Mouse (Mus musculus): ENCODE measurements around the gene Gm21992. TPM values are rescaled to one million over a fixed set of nuclear protein-coding genes. Genes with fewer than 3 reads are reported as not detected.
"Not testable (repeated sequence)": the region's sequence is repeated elsewhere in the genome, so short reads cannot be mapped to it uniquely, and the experiment has no call there.

The Gm21992 gene
- polyA plus RNA-seq, 1 experiment from 2014 or later, result 27.0 TPM

GRCm38 (mm10) chr19:4786313-4786712 lies 25.1 kb downstream of the Gm21992 start:
- WGBS, result 95% methylated on average over 2 of the region's 2 CpGs
- ATAC-seq (ENCODE audit: insufficient number of reproducible peaks, low FRiP score), result no peak
- H3K27ac ChIP-seq (ENCODE audit: poor library complexity, severe bottlenecking), result no peak overlapping the region
- H3K36me3 ChIP-seq, result peaks cover 78% of the 10 kb centered on the region
- no peaks in the 10 kb centered on the region for H3K9me3 ChIP-seq (replicated peaks)
- H3K9ac ChIP-seq, result no peak overlapping the region
- H3K27me3 ChIP-seq (replicated peaks), result no peaks in the 10 kb centered on the region
- no peak overlapping the region for H3K4me3 ChIP-seq
- no peak overlapping the region for H3K4me2 ChIP-seq
- peaks cover 37% of the 10 kb centered on the region for H3K4me1 ChIP-seq (replicated peaks)

- no peak for ATAC-seq (ENCODE audit: insufficient number of reproducible peaks, low FRiP score)
- Histone ChIP-seq H3K9me3 (replicated peaks) (no peaks in the 10 kb centered on the region), H3K36me3 (peaks cover 73% of the 10 kb centered on the region), H3K9ac (no peak overlapping the region), H3K4me2 (no peak overlapping the region), H3K4me3 (no peak overlapping the region), H3K27ac (ENCODE audit: poor library complexity, severe bottlenecking) (peak overlapping the region; percentile 11; the same call in 1 of the 2 replicates), H3K27me3 (replicated peaks) (no peaks in the 10 kb centered on the region), H3K4me1 (replicated peaks) (peaks cover 27% of the 10 kb centered on the region)
- WGBS, result 86% methylated on average over 7 of the region's 7 CpGs
These were observed 26.2 kb downstream of the Gm21992 start for GRCm38 (mm10) chr19:4785206-4785605.

DNA sequence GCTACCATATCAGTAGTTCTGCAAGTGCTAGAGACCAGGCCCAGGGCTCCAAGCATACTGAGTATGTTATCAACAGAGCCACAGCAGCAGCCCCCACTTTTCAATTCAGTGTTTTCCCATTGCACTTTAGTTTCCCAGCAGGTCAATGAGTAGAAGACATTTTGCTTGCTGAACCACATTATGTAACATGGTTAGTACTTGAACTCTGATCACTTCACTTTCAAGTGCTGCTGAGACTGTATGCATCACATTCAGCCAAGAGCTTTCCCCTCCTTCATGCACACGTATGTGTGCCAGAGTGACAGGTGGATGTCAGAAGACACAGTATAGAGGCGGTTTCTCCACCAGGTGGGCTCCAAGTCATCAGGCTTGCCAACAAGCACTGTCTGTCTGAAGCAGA lies 28.5 kb downstream of the Gm21992 start:
- H3K27ac ChIP-seq (ENCODE audit: poor library complexity, severe bottlenecking), result no peak overlapping the region
- no peaks in the 10 kb centered on the region for H3K27me3 ChIP-seq (replicated peaks)
- H3K9ac ChIP-seq, result no peak overlapping the region
- no peak overlapping the region for H3K4me2 ChIP-seq
- 89% methylated on average over 2 of the region's 2 CpGs for WGBS
- ATAC-seq (ENCODE audit: insufficient number of reproducible peaks, low FRiP score), result no peak
- peaks cover 22% of the 10 kb centered on the region for H3K4me1 ChIP-seq (replicated peaks)
- H3K4me3 ChIP-seq, result no peak overlapping the region
- H3K36me3 ChIP-seq, result peaks cover 75% of the 10 kb centered on the region
- no peaks in the 10 kb centered on the region for H3K9me3 ChIP-seq (replicated peaks)

DNA sequence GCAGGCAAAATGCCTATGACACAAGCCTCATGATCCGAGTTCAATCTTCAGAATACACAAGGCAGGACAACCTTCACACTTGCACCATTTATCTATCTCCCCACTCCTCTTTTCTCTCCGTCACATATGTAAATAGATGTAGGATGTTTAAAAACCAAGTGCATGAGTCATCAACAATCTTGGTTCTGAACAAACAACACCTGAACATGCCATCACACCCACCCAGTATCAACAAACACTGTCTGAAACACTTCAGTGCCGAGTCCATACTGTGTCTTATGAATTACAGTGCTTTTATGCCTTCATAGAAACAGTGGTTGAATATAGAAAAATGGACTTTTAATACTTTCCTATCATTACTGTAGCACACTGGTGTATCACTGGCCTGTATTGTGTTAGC lies 38.6 kb downstream of the Gm21992 start:
- H3K27ac ChIP-seq (ENCODE audit: poor library complexity, severe bottlenecking), result no peak overlapping the region
- H3K4me1 ChIP-seq (replicated peaks), result 0 out of 2 replicates have a peak, but pooled peaks cover under 1% of the 10 kb centered on the region
- peaks cover 67% of the 10 kb centered on the region for H3K36me3 ChIP-seq
- no peaks in the 10 kb centered on the region for H3K27me3 ChIP-seq (replicated peaks)
- no peak overlapping the region for H3K9ac ChIP-seq
- ATAC-seq (ENCODE audit: insufficient number of reproducible peaks, low FRiP score), result no peak
- H3K4me3 ChIP-seq, result no peak overlapping the region
- H3K4me2 ChIP-seq, result no peak overlapping the region
- 80% methylated on average over 3 of the region's 3 CpGs for WGBS
- H3K9me3 ChIP-seq (replicated peaks), result no peaks in the 10 kb centered on the region

DNA sequence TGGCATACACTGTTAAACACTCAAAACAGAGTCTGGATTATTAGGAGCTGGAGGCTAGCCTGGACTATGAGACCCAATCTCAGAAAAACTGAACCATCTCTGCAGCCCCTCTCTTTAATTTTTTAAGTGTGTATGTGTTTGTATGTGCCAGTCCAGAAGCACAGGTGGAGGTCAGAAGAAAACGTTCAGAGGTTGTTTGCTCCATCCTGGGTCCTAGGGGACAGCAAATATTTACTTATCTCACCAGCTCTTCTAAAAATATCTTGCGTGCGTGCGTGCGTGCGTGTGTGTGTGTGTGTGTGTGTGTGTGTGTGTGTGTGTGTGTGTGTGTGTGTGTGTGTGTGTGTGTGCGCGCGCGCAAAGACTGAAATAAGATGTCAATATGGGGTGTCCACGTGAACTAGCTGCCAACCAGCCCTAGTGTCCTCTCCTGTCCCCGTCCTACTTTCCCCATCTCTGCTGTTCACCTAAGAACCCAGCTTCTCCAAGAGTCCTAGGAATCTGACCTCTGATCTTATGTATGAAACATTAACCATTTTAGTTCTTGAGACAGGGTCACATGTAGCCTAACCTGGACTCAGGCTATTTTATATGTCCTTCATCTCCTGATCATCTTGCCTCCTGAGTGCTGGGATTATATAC lies 43.8 kb downstream of the Gm21992 start:
- H3K4me2 ChIP-seq, result no peak overlapping the region
- H3K27ac ChIP-seq (ENCODE audit: poor library complexity, severe bottlenecking), result 0 out of 2 replicates have a peak overlapping the region, but pooled peaks have one; percentile 27
- H3K9me3 ChIP-seq (replicated peaks), result no peaks in the 10 kb centered on the region
- whole genome bisulfite sequencing, result 79% methylated on average over 8 of the region's 12 CpGs
- no peak for ATAC-seq (ENCODE audit: insufficient number of reproducible peaks, low FRiP score)
- H3K9ac ChIP-seq, result no peak overlapping the region
- H3K4me1 ChIP-seq (replicated peaks), result 0 out of 2 replicates have a peak, but pooled peaks cover 5% of the 10 kb centered on the region
- no peaks in the 10 kb centered on the region for H3K27me3 ChIP-seq (replicated peaks)
- H3K4me3 ChIP-seq, result no peak overlapping the region
- H3K36me3 ChIP-seq, result peaks cover 72% of the 10 kb centered on the region

GRCm38 (mm10) chr19:4762876-4763275 lies 48.5 kb downstream of the Gm21992 start:
- H3K27me3 ChIP-seq (replicated peaks), result no peaks in the 10 kb centered on the region
- H3K4me2 ChIP-seq, result no peak overlapping the region
- H3K9ac ChIP-seq, result no peak overlapping the region
- no peak for ATAC-seq (ENCODE audit: insufficient number of reproducible peaks, low FRiP score)
- H3K9me3 ChIP-seq (replicated peaks), result no peaks in the 10 kb centered on the region
- 47% methylated on average over 1 of the region's 1 CpGs for WGBS
- H3K27ac ChIP-seq (ENCODE audit: poor library complexity, severe bottlenecking), result no peak overlapping the region
- H3K4me1 ChIP-seq (replicated peaks), result peaks cover 7% of the 10 kb centered on the region
- peaks cover 55% of the 10 kb centered on the region for H3K36me3 ChIP-seq
- H3K4me3 ChIP-seq, result no peak overlapping the region

GRCm38 (mm10) chr19:4760544-4760943 lies 50.9 kb downstream of the Gm21992 start:
- not testable (repeated sequence) for H3K27ac ChIP-seq (ENCODE audit: poor library complexity, severe bottlenecking); H3K4me3 ChIP-seq; ATAC-seq (ENCODE audit: insufficient number of reproducible peaks, low FRiP score); H3K4me1 ChIP-seq (replicated peaks); H3K9me3 ChIP-seq (replicated peaks); H3K4me2 ChIP-seq; H3K9ac ChIP-seq; H3K27me3 ChIP-seq (replicated peaks)
- H3K36me3 ChIP-seq, result peaks cover 40% of the 10 kb centered on the region
- WGBS, result 85% methylated on average over 8 of the region's 8 CpGs

GRCm38 (mm10) chr19:4756921-4757320 lies 54.5 kb downstream of the Gm21992 start:
- H3K4me3 ChIP-seq, result peak overlapping the region; percentile 81
- H3K9me3 ChIP-seq (replicated peaks), result no peaks in the 10 kb centered on the region
- peak overlapping the region; percentile 82 for H3K9ac ChIP-seq
- 7% methylated on average over 9 of the region's 9 CpGs for whole genome bisulfite sequencing
- H3K36me3 ChIP-seq, result peaks cover 14% of the 10 kb centered on the region
- peak overlapping the region; percentile 89 for H3K4me2 ChIP-seq
- peak overlapping the region; percentile 92 for H3K27ac ChIP-seq (ENCODE audit: poor library complexity, severe bottlenecking)
- H3K27me3 ChIP-seq (replicated peaks), result no peaks in the 10 kb centered on the region
- peaks cover 10% of the 10 kb centered on the region for H3K4me1 ChIP-seq (replicated peaks)
- no peak for ATAC-seq (ENCODE audit: insufficient number of reproducible peaks, low FRiP score)

DNA sequence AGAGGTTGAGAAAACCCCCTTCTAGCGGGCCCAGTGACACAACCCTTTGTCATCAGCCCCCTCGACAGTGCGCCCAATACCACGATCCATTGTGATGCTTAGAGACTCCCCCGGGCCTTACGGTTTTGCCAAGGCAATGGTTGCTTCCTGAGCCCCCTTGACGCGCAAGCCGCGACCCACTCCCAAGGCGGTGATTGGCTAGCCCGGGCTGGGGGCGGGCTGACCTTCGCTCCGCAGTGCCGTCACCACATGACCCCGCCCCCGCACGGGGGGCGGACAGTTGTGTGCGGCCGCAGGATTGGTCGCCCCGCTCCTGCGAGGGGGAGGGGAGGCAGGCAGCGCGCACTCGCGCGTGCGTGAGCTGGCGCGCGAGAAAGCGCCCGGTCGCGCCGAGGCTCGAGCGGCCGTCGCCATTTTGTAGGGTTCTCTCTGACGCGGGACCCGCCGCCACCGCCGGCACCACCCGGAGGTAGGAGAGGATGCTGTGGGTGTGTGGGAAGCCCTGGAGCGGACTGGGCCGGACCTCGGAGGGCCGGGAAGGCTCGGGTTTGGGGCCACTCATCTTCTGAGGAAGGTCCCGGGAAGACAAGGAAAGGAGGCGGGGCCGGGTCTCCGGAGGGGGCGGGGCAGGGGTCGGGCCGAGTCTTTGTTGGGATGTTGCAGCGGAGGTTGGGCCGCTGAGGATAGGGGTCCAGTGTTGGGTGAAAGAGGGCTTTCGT lies 55.1 kb downstream of the Gm21992 start, which contains the start of gene Rbm4b:
TSS of gene Rbm4b (plus strand) at position 305 of the 719 bp plus-strand sequence.
- peak; percentile 98 for ATAC-seq (ENCODE audit: insufficient number of reproducible peaks, low FRiP score)

DNA sequence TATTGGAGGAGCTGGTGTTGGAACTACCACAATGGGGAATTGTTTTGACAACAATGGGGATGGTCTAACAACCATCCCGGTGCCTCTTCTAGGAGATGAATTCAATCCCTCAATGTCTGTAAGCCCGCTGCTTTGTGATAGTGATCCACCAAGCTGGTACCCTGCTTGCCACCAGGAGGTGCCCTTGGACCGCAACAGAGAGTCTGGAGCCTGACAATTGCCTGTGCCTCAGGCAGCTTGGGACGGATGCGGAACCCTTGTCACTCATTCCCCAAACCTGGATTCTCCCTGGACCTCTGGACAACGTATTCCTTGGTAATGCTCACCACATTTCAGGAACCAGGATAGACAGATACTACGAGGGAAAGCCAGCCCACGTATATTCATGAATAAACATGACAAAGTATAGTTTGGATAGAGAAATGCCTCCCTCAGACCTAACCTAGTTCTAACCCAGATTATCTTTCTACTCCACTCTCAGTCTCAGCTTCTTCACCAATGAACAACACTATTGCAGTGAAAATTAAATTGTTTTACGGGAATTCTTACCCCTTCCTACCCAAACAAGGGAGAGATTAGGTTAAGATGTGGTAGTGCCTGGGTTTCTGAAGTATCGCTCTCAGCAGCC lies 55.7 kb downstream of the Gm21992 start:
- Histone ChIP-seq H3K4me2 (peak overlapping the region; percentile 89), H3K36me3 (peaks cover 8% of the 10 kb centered on the region), H3K27me3 (replicated peaks) (no peaks in the 10 kb centered on the region), H3K4me1 (replicated peaks) (peaks cover 10% of the 10 kb centered on the region), H3K9ac (peak overlapping the region; percentile 82), H3K27ac (ENCODE audit: poor library complexity, severe bottlenecking) (peak overlapping the region; percentile 92), H3K4me3 (peak overlapping the region; percentile 81), H3K9me3 (replicated peaks) (no peaks in the 10 kb centered on the region)
- 0% methylated on average over 10 of the region's 10 CpGs for WGBS
- peak; percentile 55 for ATAC-seq (ENCODE audit: insufficient number of reproducible peaks, low FRiP score)

More for the DNA sequence above, 55.1 kb downstream of the Gm21992 start, which contains the start of gene Rbm4b:
- peak within 1 kb of the TSS; percentile 89 for H3K4me2 ChIP-seq
- peak within 1 kb of the TSS; percentile 82 for H3K9ac ChIP-seq
- H3K36me3 ChIP-seq, result peaks cover 11% of the 10 kb centered on the region
- H3K4me1 ChIP-seq (replicated peaks), result peaks cover 10% of the 10 kb centered on the region
- H3K4me3 ChIP-seq, result peak within 1 kb of the TSS; percentile 81
- H3K27me3 ChIP-seq (replicated peaks), result no peaks in the 10 kb centered on the region
- no peaks in the 10 kb centered on the region for H3K9me3 ChIP-seq (replicated peaks)
- WGBS, result under 1% methylated on average over 63 of the region's 65 CpGs
- H3K27ac ChIP-seq (ENCODE audit: poor library complexity, severe bottlenecking), result peak within 1 kb of the TSS; percentile 92

- WGBS, result 74% methylated on average over 6 of the region's 6 CpGs
- no peak for ATAC-seq (ENCODE audit: insufficient number of reproducible peaks, low FRiP score)
- Histone ChIP-seq H3K9ac (no peak overlapping the region), H3K4me2 (no peak overlapping the region), H3K9me3 (replicated peaks) (no peaks in the 10 kb centered on the region), H3K27ac (ENCODE audit: poor library complexity, severe bottlenecking) (no peak overlapping the region), H3K27me3 (replicated peaks) (0 out of 2 replicates have a peak, but pooled peaks cover 3% of the 10 kb centered on the region), H3K4me1 (replicated peaks) (peaks cover 4% of the 10 kb centered on the region), H3K4me3 (no peak overlapping the region), H3K36me3 (no peaks in the 10 kb centered on the region)
These were observed 61.4 kb downstream of the Gm21992 start for GRCm38 (mm10) chr19:4749975-4750374.

Measured in heart, embryonic 12.5 days (tissue).